Mouse (Mus musculus): ENCODE results near the gene Ascc2.
"Not testable (repeated sequence)": the region's sequence is repeated elsewhere in the genome, so short reads cannot be mapped to it uniquely, and the experiment has no call there.

Gene Ascc2

GRCm38 (mm10) chr11:4684186-4684585 lies 46.6 kb downstream of the Ascc2 start:
- no peak for DNase-seq (ENCODE audit: low spot score)

- no peak for DNase-seq (ENCODE audit: low spot score)
These were observed 47.5 kb downstream of the Ascc2 start for GRCm38 (mm10) chr11:4685071-4685470.

GRCm38 (mm10) chr11:4685510-4685909 lies 48.0 kb downstream of the Ascc2 start:
- no peak for DNase-seq (ENCODE audit: low spot score)

- no peak for DNase-seq (ENCODE audit: low spot score)
These were observed 49.5 kb downstream of the Ascc2 start for GRCm38 (mm10) chr11:4687027-4687426.

GRCm38 (mm10) chr11:4687874-4688273 lies 50.3 kb downstream of the Ascc2 start:
- DNase-seq (ENCODE audit: low spot score) = no peak

GRCm38 (mm10) chr11:4688632-4689380 lies 51.3 kb downstream of the Ascc2 start:
- DNase-seq (ENCODE audit: low spot score) = no peak

GRCm38 (mm10) chr11:4690353-4690752 lies 52.8 kb downstream of the Ascc2 start:
- DNase-seq (ENCODE audit: low spot score) = no peak

GRCm38 (mm10) chr11:4691213-4691612 lies 53.7 kb downstream of the Ascc2 start:
- no peak for DNase-seq (ENCODE audit: low spot score)

- DNase-seq (ENCODE audit: low spot score) = no peak
These were observed 54.6 kb downstream of the Ascc2 start for GRCm38 (mm10) chr11:4692162-4692561.

GRCm38 (mm10) chr11:4697043-4697983 lies 59.8 kb downstream of the Ascc2 start:
- no peak for DNase-seq (ENCODE audit: low spot score)

GRCm38 (mm10) chr11:4700726-4701125 lies 63.2 kb downstream of the Ascc2 start:
- no peak for DNase-seq (ENCODE audit: low spot score)

- no peak for DNase-seq (ENCODE audit: low spot score)
These were observed 66.1 kb downstream of the Ascc2 start for GRCm38 (mm10) chr11:4703688-4704071.

- peak; percentile 98 for DNase-seq (ENCODE audit: low spot score)
These were observed 66.8 kb downstream of the Ascc2 start, which contains the start of the genes Uqcr10 and Zmat5 for GRCm38 (mm10) chr11:4704072-4704964. Gene Uqcr10, minus strand, starts transcription at chr11:4704342. Gene Zmat5, plus strand, starts transcription at chr11:4704678.

GRCm38 (mm10) chr11:4705178-4705577 lies 67.6 kb downstream of the Ascc2 start:
- no peak for DNase-seq (ENCODE audit: low spot score)

GRCm38 (mm10) chr11:4710188-4710587 lies 72.6 kb downstream of the Ascc2 start:
- not testable (repeated sequence) for DNase-seq (ENCODE audit: low spot score)

- DNase-seq (ENCODE audit: low spot score) = no peak
These were observed 75.3 kb downstream of the Ascc2 start for GRCm38 (mm10) chr11:4712822-4713221.

GRCm38 (mm10) chr11:4714727-4715126 lies 77.2 kb downstream of the Ascc2 start:
- DNase-seq (ENCODE audit: low spot score) = no peak

- no peak for DNase-seq (ENCODE audit: low spot score)
These were observed 78.0 kb downstream of the Ascc2 start for GRCm38 (mm10) chr11:4715596-4715995.

GRCm38 (mm10) chr11:4716530-4717236 lies 79.1 kb downstream of the Ascc2 start:
- no peak for DNase-seq (ENCODE audit: low spot score)

GRCm38 (mm10) chr11:4718548-4718947 lies 81.0 kb downstream of the Ascc2 start:
- DNase-seq (ENCODE audit: low spot score) = no peak

- DNase-seq (ENCODE audit: low spot score) = no peak
These were observed 82.4 kb downstream of the Ascc2 start for GRCm38 (mm10) chr11:4719961-4720360.
